Mouse (Mus musculus) midbrain, embryonic 14.5 days (tissue): ENCODE data around the gene Zfp422. TPM values are rescaled to one million over a fixed set of nuclear protein-coding genes. Genes with fewer than 3 reads are reported as not detected.

Source experiments
- ATAC-seq: fragments of 200-750 bp; cut with Nextera tagmentation; 2 replicates; pipeline ENCODE4 v1.8.0; 2017; ENCODE audit warnings: moderate number of reproducible peaks, moderate library complexity; ENCODE audit not compliant: low FRiP score, low TSS enrichment
- DNase-seq: peaks from one replicate; pipeline ENCODE4 v3.0.0-alpha.2; 2015
- H3K27ac ChIP-seq: fragments of 300-500 bp; sonication (generic); replicated peaks from 2 replicates; pipeline ENCODE4 v1.5.1; 2014; ENCODE audit warnings: mild to moderate bottlenecking, low read depth, low read length, moderate library complexity
- H3K27me3 ChIP-seq: fragments of 300-500 bp; sonication (generic); 2 replicates; pipeline ENCODE4 v1.6.1; 2014; ENCODE audit warnings: low read length, control low read depth, mixed read lengths; ENCODE audit not compliant: control insufficient read depth, insufficient read depth
- H3K36me3 ChIP-seq: fragments of 300-500 bp; sonication (generic); 2 replicates; pipeline ENCODE4 v1.6.1; 2014; ENCODE audit warnings: low read length, control low read depth; ENCODE audit not compliant: control insufficient read depth, insufficient read depth
- H3K4me1 ChIP-seq: fragments of 300-500 bp; sonication (generic); 2 replicates; pipeline ENCODE4 v1.6.1; 2014; ENCODE audit warnings: mild to moderate bottlenecking, antibody characterized with exemption, low read length, control low read depth; ENCODE audit not compliant: control insufficient read depth, insufficient read depth
- H3K4me2 ChIP-seq: fragments of 300-500 bp; sonication (generic); 2 replicates; pipeline ENCODE4 v1.6.1; 2014; ENCODE audit warnings: mild to moderate bottlenecking, low read length, moderate library complexity
- H3K4me3 ChIP-seq: fragments of 300-500 bp; sonication (generic); replicated peaks from 2 replicates; pipeline ENCODE4 v1.5.1; 2014; ENCODE audit warnings: low read depth, low read length
- H3K9ac ChIP-seq: fragments of 300-500 bp; sonication (generic); replicated peaks from 2 replicates; pipeline ENCODE4 v1.6.1; 2014; ENCODE audit warnings: mild to moderate bottlenecking, low read length, moderate library complexity
- H3K9me3 ChIP-seq: fragments of 300-500 bp; sonication (generic); 2 replicates; pipeline ENCODE4 v1.6.1; 2016; ENCODE audit warnings: low read length, control low read depth, mixed read lengths; ENCODE audit not compliant: control insufficient read depth
- WGBS: fragments of 180-500 bp; shearing (Covaris S2); extraction: QIAGEN DNeasy Blood & Tissue Kit; methylation state at CpG from one replicate; pipeline ENCODE4 v1.1.7; 2014; 5-methylcytosine and 5-hydroxymethylcytosine counted together
- polyA plus RNA-seq: library from polyadenylated mRNA; unstranded; fragments of >200 nt; fragmentation: Nextera tagmentation; extraction: Ambion mirVana; gene quantifications from 2 replicates; pipeline ENCODE4 v1.2.1, GENCODE M21; 2014

Zfp422 gene
- polyA plus RNA-seq, 1 experiment from 2014 or later, result 207 TPM

DNA sequence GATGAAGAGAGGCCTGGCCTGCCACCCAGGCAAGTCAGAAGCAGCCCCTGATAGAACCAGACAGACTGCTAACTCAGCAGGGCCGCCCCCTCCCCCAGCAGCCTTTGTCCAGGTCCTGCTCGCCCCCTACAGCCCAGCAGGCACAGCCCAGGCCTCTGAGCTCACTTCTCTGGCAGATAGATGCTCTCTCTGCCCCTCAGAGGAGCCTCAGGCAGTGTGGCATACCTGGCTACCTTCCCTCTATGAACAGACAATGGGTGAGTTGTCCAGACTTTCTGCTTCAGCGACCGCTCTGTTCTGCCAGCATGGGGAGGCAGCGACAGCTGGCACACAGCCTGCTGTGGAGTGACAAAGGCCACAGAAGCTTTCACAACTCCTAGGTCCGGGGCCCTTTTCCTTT lies 41.3 kb upstream of the Zfp422 start:
- peak; percentile 18; the same call in 1 of the 2 replicates for ATAC-seq

DNA sequence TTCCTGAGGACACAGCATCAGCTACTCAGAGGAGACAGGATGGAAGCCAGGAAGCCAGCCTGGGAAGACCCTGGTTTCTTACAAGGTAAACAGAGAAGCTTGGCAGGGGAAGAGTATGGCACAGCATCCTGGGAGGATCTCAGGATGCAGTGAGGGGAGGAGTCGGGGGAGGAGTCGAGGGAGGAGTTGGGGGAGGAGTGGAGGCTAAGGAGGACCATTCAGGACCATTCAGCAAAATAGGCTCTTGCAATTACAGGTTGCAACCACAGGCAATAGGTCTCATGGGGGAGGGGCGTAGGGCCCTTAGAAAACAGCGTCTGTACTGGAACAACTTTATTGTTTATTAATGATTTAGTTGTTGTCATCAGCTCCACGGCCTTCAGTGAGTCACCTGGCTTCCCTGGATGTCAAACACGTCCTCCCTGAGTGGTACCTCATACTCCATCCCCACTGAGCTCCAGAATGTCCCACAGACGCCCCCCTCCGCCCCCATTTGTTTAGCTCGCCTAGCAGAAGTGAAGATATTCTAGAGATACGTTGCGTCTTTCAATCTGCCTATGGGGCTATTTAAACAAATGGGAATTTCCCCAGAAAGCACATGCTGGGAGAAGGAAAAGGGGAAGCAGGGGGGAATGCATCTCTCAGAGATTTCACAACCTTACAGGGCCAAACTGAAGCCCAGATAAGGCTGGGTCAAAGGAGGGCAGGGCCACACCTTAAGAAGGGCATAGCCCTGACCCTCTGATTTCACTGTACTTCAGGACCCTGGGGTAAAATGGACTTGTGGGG lies 40.1 kb upstream of the Zfp422 start:
- no peak overlapping the region for H3K4me3 ChIP-seq
- WGBS, result 49% methylated on average over 11 of the region's 11 CpGs
- DNase-seq (peak; percentile 8), ATAC-seq (no peak)
- H3K27me3 ChIP-seq, result no peaks in the 10 kb centered on the region
- no peak overlapping the region for H3K9ac ChIP-seq
- H3K27ac ChIP-seq, result no peak overlapping the region
- H3K4me2 ChIP-seq, result no peak overlapping the region
- no peaks in the 10 kb centered on the region for H3K36me3 ChIP-seq
- no peaks in the 10 kb centered on the region for H3K9me3 ChIP-seq
- peaks cover 20% of the 10 kb centered on the region for H3K4me1 ChIP-seq

More for the DNA sequence above, 41.3 kb upstream of the Zfp422 start:
- Histone ChIP-seq H3K9ac (no peak overlapping the region), H3K27ac (peak overlapping the region; percentile 70), H3K27me3 (no peaks in the 10 kb centered on the region), H3K36me3 (no peaks in the 10 kb centered on the region), H3K4me3 (no peak overlapping the region), H3K9me3 (no peaks in the 10 kb centered on the region), H3K4me1 (peaks cover 20% of the 10 kb centered on the region), H3K4me2 (peak overlapping the region; percentile 4; the same call in 1 of the 2 replicates)
- 7% methylated on average over 6 of the region's 6 CpGs for WGBS
- peak; percentile 60 for DNase-seq

DNA sequence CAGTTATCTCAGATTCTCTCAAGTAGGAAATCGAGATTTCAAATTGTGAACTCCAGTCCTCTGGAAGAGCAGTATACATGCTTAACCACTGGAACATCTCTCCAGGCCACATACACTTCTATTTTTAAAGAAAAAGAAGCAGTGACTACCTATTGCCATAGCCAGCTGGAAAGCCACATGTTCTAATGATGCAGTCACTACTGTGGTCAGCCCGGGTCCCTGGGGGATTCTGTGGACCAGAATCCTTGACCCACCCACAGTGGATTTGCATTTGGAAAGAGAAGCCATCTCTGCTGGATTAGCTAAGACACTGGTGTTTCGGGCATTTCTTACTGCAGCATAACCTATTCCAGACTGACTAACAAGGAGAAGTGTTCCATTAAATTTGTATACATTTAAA lies 38.6 kb upstream of the Zfp422 start:
- WGBS, result 47% methylated on average over 3 of the region's 3 CpGs
- H3K9ac ChIP-seq, result no peak overlapping the region
- ATAC-seq, result no peak

DNA sequence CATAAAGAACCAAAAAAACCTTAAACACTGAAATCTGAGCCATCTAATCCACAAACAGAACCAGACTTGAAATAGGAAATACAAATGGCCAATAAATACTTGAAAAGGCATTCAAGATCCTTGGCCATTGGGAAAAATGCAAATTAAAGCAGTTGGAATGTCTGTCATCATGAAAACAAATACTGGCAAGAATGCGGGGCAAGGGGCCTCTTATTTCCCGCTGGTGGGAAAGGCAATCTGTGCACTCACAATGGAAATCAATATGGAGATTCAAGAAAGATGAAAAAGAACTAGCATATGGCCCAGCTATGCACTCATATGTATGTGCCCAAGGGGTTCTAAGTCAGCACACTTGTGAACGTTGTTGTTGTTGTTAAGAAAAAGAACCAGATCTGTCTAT lies 38.1 kb upstream of the Zfp422 start:
- H3K36me3 ChIP-seq, result no peaks in the 10 kb centered on the region
- no peak overlapping the region for H3K9ac ChIP-seq
- peaks cover 14% of the 10 kb centered on the region for H3K4me1 ChIP-seq
- no peak overlapping the region for H3K4me3 ChIP-seq
- WGBS, result 19% methylated on average over 3 of the region's 3 CpGs
- DNase-seq (peak; percentile 15), ATAC-seq (no peak)
- H3K27me3 ChIP-seq, result no peaks in the 10 kb centered on the region
- H3K27ac ChIP-seq, result no peak overlapping the region
- H3K9me3 ChIP-seq, result no peaks in the 10 kb centered on the region
- no peak overlapping the region for H3K4me2 ChIP-seq

More for the DNA sequence above, 38.6 kb upstream of the Zfp422 start:
- DNase-seq, result no peak
- H3K4me2 ChIP-seq, result no peak overlapping the region
- peaks cover 14% of the 10 kb centered on the region for H3K4me1 ChIP-seq
- no peaks in the 10 kb centered on the region for H3K36me3 ChIP-seq
- no peaks in the 10 kb centered on the region for H3K27me3 ChIP-seq
- H3K4me3 ChIP-seq, result no peak overlapping the region
- no peak overlapping the region for H3K27ac ChIP-seq
- no peaks in the 10 kb centered on the region for H3K9me3 ChIP-seq

DNA sequence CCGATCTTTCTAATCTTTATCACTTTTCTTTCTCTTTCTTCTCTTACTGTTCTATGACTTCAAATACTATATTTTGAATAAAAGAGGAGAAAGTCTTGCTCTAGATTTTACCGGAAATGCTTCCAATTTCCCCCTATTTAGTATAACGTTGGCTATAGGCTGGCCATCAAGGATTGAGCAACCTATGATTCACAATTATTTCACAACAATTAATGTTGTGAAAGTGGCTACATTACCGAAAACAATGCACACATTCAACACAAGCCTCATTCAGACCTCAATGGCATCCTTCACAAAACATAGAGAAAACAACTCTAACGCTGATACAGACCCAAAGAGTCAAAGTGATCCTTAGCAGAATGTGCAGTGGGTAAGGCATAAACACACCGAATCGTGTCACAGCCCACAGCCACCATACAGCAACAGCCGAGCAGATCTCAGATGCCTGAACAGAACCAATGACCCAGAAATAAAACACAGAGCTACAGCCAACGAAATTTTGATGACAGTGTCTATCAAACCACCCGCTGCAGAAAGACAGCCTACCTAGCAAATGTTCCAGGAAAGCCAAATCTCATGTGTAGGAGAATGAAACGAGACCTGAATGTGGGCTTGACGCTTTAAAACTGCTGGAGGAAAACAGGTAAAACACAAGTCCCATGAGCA lies 37.4 kb upstream of the Zfp422 start:
- no peaks in the 10 kb centered on the region for H3K36me3 ChIP-seq
- H3K4me1 ChIP-seq, result peaks cover 12% of the 10 kb centered on the region
- WGBS, result 79% methylated on average over 12 of the region's 12 CpGs
- no peak overlapping the region for H3K4me2 ChIP-seq
- ATAC-seq (no peak), DNase-seq (no peak)
- no peak overlapping the region for H3K4me3 ChIP-seq
- no peak overlapping the region for H3K9ac ChIP-seq
- H3K27ac ChIP-seq, result no peak overlapping the region
- H3K27me3 ChIP-seq, result no peaks in the 10 kb centered on the region
- H3K9me3 ChIP-seq, result no peaks in the 10 kb centered on the region

DNA sequence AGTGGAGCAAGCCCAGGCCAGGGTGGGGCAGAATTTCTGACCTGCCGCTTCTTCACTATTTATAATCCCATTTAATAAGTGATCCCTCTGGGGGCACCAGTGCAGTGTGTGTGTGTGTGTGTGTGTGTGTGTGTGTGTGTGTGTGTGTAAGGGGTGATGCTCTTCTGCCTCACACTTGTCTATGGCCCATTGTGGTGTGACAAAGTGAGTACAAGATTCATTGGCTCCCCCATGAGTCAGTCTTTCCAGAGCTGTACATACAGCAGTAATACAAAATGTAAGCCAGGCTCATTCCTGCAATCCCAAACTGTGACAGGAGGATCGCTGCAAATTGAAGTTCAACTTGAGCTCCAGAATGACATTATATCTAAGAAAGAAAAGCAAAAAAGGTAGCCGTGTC lies 36.0 kb upstream of the Zfp422 start:
- H3K4me3 ChIP-seq, result no peak overlapping the region
- no peaks in the 10 kb centered on the region for H3K9me3 ChIP-seq
- ATAC-seq (no peak), DNase-seq (no peak)
- no peak overlapping the region for H3K27ac ChIP-seq
- no peaks in the 10 kb centered on the region for H3K4me1 ChIP-seq
- no peaks in the 10 kb centered on the region for H3K27me3 ChIP-seq
- no peak overlapping the region for H3K4me2 ChIP-seq
- WGBS, result 74% methylated on average over 3 of the region's 3 CpGs
- no peak overlapping the region for H3K9ac ChIP-seq
- no peaks in the 10 kb centered on the region for H3K36me3 ChIP-seq

DNA sequence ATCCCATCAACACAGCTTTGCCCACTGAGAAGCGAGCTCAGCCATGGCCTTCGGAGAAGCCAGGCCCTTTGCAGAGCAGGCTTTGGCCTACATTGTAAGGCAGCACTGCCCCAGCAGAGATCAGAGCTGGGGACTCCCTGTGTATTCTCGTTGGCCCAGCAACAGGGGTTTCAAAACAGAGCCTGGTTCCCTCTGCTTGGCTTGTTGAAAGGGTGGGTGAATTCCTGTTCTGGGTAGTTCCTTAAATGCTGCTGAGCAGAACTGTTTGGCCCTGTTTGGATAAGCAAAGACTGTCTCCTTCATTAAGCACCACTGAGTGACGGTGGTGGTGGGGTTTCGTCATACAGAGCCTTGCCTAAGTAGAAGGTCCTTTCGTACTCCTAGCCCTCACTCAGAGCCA lies 35.2 kb upstream of the Zfp422 start:
- 80% methylated on average over 6 of the region's 6 CpGs for WGBS

DNA sequence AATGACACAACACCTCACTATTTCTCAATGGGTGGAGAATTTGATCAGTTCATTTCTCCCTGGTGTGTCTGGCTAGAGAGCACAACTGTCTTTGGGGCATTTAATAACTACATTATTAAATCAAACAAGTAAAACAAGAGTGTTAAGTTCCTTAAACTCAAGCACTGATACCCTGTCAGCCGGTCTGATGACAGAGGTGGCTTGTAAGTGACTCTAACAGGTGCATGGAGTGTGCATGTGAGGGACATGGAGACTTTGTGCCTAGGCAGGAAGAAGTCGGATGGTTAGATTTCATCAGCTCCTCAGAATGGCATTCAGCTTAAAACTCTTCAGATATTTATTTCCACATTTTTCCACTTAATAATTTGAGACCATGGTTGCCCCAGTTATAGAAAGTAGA lies 34.6 kb upstream of the Zfp422 start:
- H3K9ac ChIP-seq, result no peak overlapping the region
- no peak for ATAC-seq

More for the DNA sequence above, 35.2 kb upstream of the Zfp422 start:
- Histone ChIP-seq H3K4me2 (no peak overlapping the region), H3K9me3 (no peaks in the 10 kb centered on the region), H3K9ac (no peak overlapping the region), H3K4me1 (no peaks in the 10 kb centered on the region), H3K27me3 (no peaks in the 10 kb centered on the region), H3K36me3 (no peaks in the 10 kb centered on the region), H3K4me3 (no peak overlapping the region), H3K27ac (no peak overlapping the region)
- ATAC-seq (no peak), DNase-seq (no peak)

More for the DNA sequence above, 34.6 kb upstream of the Zfp422 start:
- Histone ChIP-seq H3K27ac (no peak overlapping the region), H3K4me3 (no peak overlapping the region), H3K4me1 (no peaks in the 10 kb centered on the region), H3K36me3 (no peaks in the 10 kb centered on the region), H3K27me3 (no peaks in the 10 kb centered on the region), H3K9me3 (no peaks in the 10 kb centered on the region), H3K4me2 (no peak overlapping the region)
- 87% methylated on average over 2 of the region's 2 CpGs for WGBS
- no peak for DNase-seq
